Mouse (Mus musculus): ENCODE data around the gene Myl3. TPM values are rescaled to one million over a fixed set of nuclear protein-coding genes. Genes with fewer than 3 reads are reported as not detected.

Myl3 gene
- polyA plus RNA-seq, 1 experiment from 2014 or later, result 2.8 TPM

- Histone ChIP-seq H3K4me2 (peak overlapping the region; percentile 72; the same call in 1 of the 2 replicates), H3K4me3 (replicated peaks) (no peak overlapping the region), H3K36me3 (replicated peaks) (no peaks in the 10 kb centered on the region), H3K9me3 (replicated peaks) (no peaks in the 10 kb centered on the region), H3K4me1 (replicated peaks) (peaks cover 22% of the 10 kb centered on the region), H3K27ac (replicated peaks) (no peak overlapping the region), H3K27me3 (peaks cover 85% of the 10 kb centered on the region), H3K9ac (no peak overlapping the region)
- ATAC-seq (ENCODE audit: insufficient read depth), result no peak
- 65% methylated on average over 4 of the region's 4 CpGs for WGBS (ENCODE audit: insufficient replicate concordance)
Measured at GRCm38 (mm10) chr9:110731859-110732258, 9.8 kb upstream of the Myl3 start.

- Histone ChIP-seq H3K36me3 (replicated peaks) (no peaks in the 10 kb centered on the region), H3K4me2 (peak overlapping the region; percentile 72), H3K9me3 (replicated peaks) (no peaks in the 10 kb centered on the region), H3K4me1 (replicated peaks) (peaks cover 22% of the 10 kb centered on the region), H3K9ac (0 out of 2 replicates have a peak overlapping the region, but pooled peaks have one; percentile 12), H3K4me3 (replicated peaks) (peak overlapping the region; percentile 45), H3K27ac (replicated peaks) (peak overlapping the region; percentile 41; the same call in 1 of the 2 replicates), H3K27me3 (peaks cover 78% of the 10 kb centered on the region)
- peak; percentile 74 for ATAC-seq (ENCODE audit: insufficient read depth)
- under 1% methylated on average over 26 of the region's 26 CpGs for WGBS (ENCODE audit: insufficient replicate concordance)
Measured at GRCm38 (mm10) chr9:110732623-110733022, 9.0 kb upstream of the Myl3 start.

GRCm38 (mm10) chr9:110733102-110733501 lies 8.6 kb upstream of the Myl3 start:
- Histone ChIP-seq H3K9me3 (replicated peaks) (no peaks in the 10 kb centered on the region), H3K4me3 (replicated peaks) (peak overlapping the region; percentile 45), H3K4me1 (replicated peaks) (peaks cover 22% of the 10 kb centered on the region), H3K27ac (replicated peaks) (peak overlapping the region; percentile 41; the same call in 1 of the 2 replicates), H3K9ac (peak overlapping the region; percentile 12; the same call in 1 of the 2 replicates), H3K27me3 (peaks cover 73% of the 10 kb centered on the region), H3K36me3 (replicated peaks) (no peaks in the 10 kb centered on the region), H3K4me2 (peak overlapping the region; percentile 72)
- no peak for ATAC-seq (ENCODE audit: insufficient read depth)
- 6% methylated on average over 8 of the region's 8 CpGs for WGBS (ENCODE audit: insufficient replicate concordance)

DNA sequence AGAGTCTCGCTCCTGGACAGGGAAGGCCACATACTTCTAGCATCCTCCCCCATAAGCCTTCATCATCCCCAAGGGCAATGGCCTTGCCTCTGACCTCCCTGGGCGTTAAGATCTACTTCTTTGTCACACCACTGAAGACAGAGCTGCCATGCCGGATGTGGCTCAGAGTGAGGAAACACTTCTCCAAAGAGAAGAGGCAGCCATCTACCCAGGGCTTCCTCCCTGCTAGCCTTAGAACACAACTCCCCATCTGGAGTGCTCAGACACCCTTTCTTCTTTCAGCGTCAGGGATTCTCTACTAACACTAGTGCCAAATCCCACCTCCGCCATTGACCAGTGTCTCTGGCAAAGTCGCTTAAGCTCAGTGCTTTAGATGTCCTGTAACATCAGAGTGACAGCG lies 7.5 kb upstream of the Myl3 start:
- Histone ChIP-seq H3K4me3 (replicated peaks) (no peak overlapping the region), H3K27ac (replicated peaks) (no peak overlapping the region), H3K9me3 (replicated peaks) (no peaks in the 10 kb centered on the region), H3K36me3 (replicated peaks) (no peaks in the 10 kb centered on the region), H3K4me1 (replicated peaks) (peaks cover 22% of the 10 kb centered on the region), H3K27me3 (peaks cover 66% of the 10 kb centered on the region), H3K4me2 (no peak overlapping the region), H3K9ac (no peak overlapping the region)
- WGBS (ENCODE audit: insufficient replicate concordance), result 49% methylated on average over 7 of the region's 7 CpGs
- ATAC-seq (ENCODE audit: insufficient read depth), result no peak

DNA sequence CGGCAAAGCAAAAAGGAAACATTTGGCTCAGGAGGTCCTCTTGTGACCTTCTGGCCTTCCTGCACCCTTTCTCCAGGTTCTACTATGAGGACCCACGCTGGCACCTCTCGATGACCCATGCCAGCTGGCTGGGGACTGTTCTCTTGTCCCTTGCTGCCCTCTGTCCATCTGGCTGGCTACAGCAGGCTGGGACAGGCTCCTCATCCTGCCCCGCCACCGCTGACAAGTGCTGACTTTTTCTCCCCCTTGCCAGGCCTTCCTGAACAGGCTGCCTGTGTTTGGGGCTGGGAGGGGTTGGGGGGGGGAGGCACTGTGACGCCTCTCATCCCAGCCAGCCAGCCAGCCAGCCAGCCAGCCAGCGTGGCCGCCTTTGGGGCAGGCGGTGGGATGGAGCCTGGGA lies 5.3 kb upstream of the Myl3 start:
- no peak overlapping the region for H3K27ac ChIP-seq (replicated peaks)
- no peak overlapping the region for H3K4me2 ChIP-seq
- H3K27me3 ChIP-seq, result peaks cover 67% of the 10 kb centered on the region
- no peak overlapping the region for H3K4me3 ChIP-seq (replicated peaks)
- no peak for ATAC-seq (ENCODE audit: insufficient read depth)
- no peaks in the 10 kb centered on the region for H3K9me3 ChIP-seq (replicated peaks)
- H3K9ac ChIP-seq, result no peak overlapping the region
- H3K4me1 ChIP-seq (replicated peaks), result peaks cover 22% of the 10 kb centered on the region
- H3K36me3 ChIP-seq (replicated peaks), result no peaks in the 10 kb centered on the region
- 56% methylated on average over 9 of the region's 9 CpGs for WGBS (ENCODE audit: insufficient replicate concordance)

DNA sequence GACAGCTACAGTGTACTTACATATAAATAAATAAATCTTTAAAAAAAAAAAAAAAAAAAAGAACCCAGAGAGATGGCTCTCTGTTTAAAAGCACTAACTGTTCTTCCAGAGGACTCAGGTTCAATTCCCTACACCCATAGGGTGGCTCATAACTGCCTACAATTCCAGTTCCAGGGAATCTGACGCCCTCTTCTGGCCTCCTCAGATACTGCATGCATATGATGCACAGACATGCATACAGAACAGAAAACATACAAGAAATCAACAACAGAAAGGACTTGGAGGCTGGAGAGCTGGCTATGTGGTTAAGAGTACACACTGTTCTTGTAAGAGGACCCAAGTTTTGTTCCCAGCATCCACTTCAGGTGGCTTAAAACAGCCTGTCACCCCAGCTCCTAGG lies 3.6 kb upstream of the Myl3 start:
- Histone ChIP-seq H3K9me3 (replicated peaks) (no peaks in the 10 kb centered on the region), H3K9ac (no peak overlapping the region), H3K27me3 (peaks cover 77% of the 10 kb centered on the region), H3K27ac (replicated peaks) (no peak overlapping the region), H3K36me3 (replicated peaks) (no peaks in the 10 kb centered on the region), H3K4me2 (no peak overlapping the region), H3K4me3 (replicated peaks) (no peak overlapping the region), H3K4me1 (replicated peaks) (peaks cover 10% of the 10 kb centered on the region)
- no peak for ATAC-seq (ENCODE audit: insufficient read depth)
- 14% methylated on average over 1 of the region's 1 CpGs for WGBS (ENCODE audit: insufficient replicate concordance)

- Histone ChIP-seq H3K4me1 (replicated peaks) (peaks cover 8% of the 10 kb centered on the region), H3K9ac (no peak overlapping the region), H3K27me3 (peaks cover 77% of the 10 kb centered on the region), H3K36me3 (replicated peaks) (no peaks in the 10 kb centered on the region), H3K4me3 (replicated peaks) (no peak overlapping the region), H3K4me2 (no peak overlapping the region), H3K9me3 (replicated peaks) (no peaks in the 10 kb centered on the region), H3K27ac (replicated peaks) (no peak overlapping the region)
- no peak for ATAC-seq (ENCODE audit: insufficient read depth)
- 58% methylated on average over 7 of the region's 7 CpGs for WGBS (ENCODE audit: insufficient replicate concordance)
Measured at GRCm38 (mm10) chr9:110739961-110740360, 1.7 kb upstream of the Myl3 start.

DNA sequence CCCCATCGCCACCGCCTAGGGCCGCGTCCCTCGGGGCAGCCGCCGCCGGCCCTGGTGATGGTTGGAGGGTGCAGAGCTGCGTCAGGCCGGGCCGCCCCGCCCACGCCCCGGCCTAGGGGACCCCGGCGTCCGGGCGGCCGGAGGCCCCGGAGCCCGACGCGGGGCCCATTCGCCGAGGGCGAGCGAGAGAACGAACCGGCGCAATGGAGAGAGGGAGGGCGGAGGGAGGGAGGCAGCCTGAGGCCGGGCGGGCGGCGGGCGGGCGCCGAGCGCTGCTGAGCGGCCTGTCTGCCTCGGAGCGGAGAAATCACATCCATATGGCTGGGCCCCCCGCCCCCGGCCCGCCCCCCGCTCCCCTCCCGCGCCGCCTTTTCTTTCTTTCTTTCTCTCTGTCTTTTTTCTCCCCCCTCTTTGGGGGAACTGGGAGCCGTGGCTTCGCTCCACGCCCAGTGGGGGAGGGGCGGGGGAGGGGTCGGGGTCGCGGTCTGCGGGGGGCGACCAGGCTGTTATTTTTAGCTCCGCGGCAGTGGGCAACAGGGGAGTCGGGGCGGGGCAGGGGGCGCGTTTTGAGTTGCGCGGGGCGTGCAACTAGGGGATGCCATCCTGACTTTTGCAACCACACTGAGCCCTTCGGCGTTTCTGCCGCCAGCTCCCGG lies 762 bp downstream of the Myl3 start:
- Histone ChIP-seq H3K36me3 (replicated peaks) (no peaks in the 10 kb centered on the region), H3K4me2 (peak overlapping the region; percentile 68), H3K4me3 (replicated peaks) (peak overlapping the region; percentile 52), H3K27me3 (peaks cover 80% of the 10 kb centered on the region), H3K4me1 (replicated peaks) (peaks cover 8% of the 10 kb centered on the region), H3K9ac (0 out of 2 replicates have a peak overlapping the region, but pooled peaks have one; percentile 8), H3K27ac (replicated peaks) (no peak overlapping the region), H3K9me3 (replicated peaks) (no peaks in the 10 kb centered on the region)
- under 1% methylated on average over 66 of the region's 71 CpGs for WGBS (ENCODE audit: insufficient replicate concordance)
- no peak for ATAC-seq (ENCODE audit: insufficient read depth)

DNA sequence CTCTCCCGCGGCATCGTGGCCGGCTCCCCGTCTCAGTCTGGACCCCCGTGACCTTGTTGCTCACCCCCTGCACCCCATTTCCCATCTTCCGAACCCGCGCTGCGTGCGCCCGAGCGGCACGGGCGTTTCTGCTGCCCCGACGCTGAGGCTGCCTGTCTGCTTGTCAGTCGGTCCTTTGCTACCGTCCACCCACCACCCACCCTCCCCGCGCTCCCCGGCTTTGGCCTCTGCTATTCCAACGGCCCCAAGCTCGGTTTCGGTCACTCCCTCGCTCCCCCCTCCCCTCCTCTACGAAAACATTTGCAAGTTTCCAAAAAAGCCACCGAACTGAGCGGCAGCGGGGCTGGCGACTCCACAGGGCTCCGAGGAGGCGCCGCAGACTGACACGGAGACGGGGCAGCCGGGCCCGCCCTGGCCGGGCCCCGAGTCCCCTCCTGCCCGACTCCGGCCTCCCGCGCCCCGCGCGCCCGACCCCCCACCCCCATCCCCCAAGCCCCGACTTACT lies 1.3 kb downstream of the Myl3 start:
- no peak overlapping the region for H3K27ac ChIP-seq (replicated peaks)

DNA sequence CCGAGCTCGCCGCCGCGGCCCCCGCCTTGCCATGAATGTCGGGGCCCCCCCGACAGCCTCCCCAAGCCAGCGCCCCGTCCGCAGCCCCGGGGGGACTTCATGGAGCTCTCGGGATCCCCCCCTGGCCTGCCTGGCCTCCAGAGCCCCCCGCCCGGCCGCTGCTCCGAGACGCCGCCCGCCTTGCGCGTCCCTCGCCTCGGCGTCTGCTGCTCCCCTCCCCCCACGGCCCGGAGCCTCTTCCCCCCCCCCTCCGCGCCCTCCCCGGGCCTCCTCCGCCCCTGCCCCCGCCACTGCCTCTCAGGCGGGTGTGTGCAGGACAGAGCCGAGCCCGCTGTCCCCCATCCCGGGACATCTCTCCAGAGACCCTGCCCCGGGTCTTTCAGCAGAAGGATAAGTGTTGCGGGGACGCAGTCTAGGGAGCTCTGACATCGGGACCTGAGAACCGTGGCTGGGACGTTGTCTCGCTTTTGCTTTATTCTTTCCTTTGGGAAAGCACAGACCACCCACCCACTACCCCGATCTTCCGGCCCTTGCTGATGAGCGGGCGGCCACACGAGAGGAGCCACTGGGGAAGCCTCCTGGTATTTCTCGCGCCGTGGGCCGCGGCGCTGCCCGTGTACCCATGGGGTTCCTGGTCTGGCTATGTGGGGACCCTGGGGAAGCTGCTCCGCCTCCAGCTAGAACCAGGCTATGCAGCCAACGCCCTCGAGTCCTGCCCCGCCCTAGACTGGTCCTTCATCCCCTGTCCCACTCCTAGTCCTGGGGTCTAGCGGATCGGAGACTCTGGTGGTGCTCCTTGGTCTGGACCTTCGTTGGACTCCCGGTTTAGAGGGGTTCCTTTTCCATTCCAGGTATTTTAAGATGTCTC lies 2.0 kb downstream of the Myl3 start:
- H3K9ac ChIP-seq, result no peak overlapping the region
- H3K4me3 ChIP-seq (replicated peaks), result peak overlapping the region; percentile 52
- peak overlapping the region; percentile 68 for H3K4me2 ChIP-seq
- 4% methylated on average over 60 of the region's 63 CpGs for WGBS (ENCODE audit: insufficient replicate concordance)
- peaks cover 80% of the 10 kb centered on the region for H3K27me3 ChIP-seq
- no peaks in the 10 kb centered on the region for H3K36me3 ChIP-seq (replicated peaks)
- H3K9me3 ChIP-seq (replicated peaks), result no peaks in the 10 kb centered on the region
- ATAC-seq (ENCODE audit: insufficient read depth), result no peak
- H3K4me1 ChIP-seq (replicated peaks), result peaks cover 8% of the 10 kb centered on the region
- no peak overlapping the region for H3K27ac ChIP-seq (replicated peaks)

More for the DNA sequence above, 1.3 kb downstream of the Myl3 start:
- Histone ChIP-seq H3K9ac (0 out of 2 replicates have a peak overlapping the region, but pooled peaks have one; percentile 8), H3K4me3 (replicated peaks) (peak overlapping the region; percentile 52), H3K9me3 (replicated peaks) (no peaks in the 10 kb centered on the region), H3K4me2 (peak overlapping the region; percentile 68), H3K36me3 (replicated peaks) (no peaks in the 10 kb centered on the region), H3K27me3 (peaks cover 80% of the 10 kb centered on the region), H3K4me1 (replicated peaks) (peaks cover 8% of the 10 kb centered on the region)
- no peak for ATAC-seq (ENCODE audit: insufficient read depth)
- WGBS (ENCODE audit: insufficient replicate concordance), result under 1% methylated on average over 49 of the region's 49 CpGs

- Histone ChIP-seq H3K9ac (no peak overlapping the region), H3K4me1 (replicated peaks) (peaks cover 10% of the 10 kb centered on the region), H3K27ac (replicated peaks) (no peak overlapping the region), H3K9me3 (replicated peaks) (no peaks in the 10 kb centered on the region), H3K36me3 (replicated peaks) (no peaks in the 10 kb centered on the region), H3K4me2 (no peak overlapping the region), H3K4me3 (replicated peaks) (no peak overlapping the region), H3K27me3 (peaks cover 69% of the 10 kb centered on the region)
- peak; percentile 36; the same call in 1 of the 2 replicates for ATAC-seq (ENCODE audit: insufficient read depth)
- 38% methylated on average over 5 of the region's 5 CpGs for WGBS (ENCODE audit: insufficient replicate concordance)
Measured at GRCm38 (mm10) chr9:110745752-110746151, 4.1 kb downstream of the Myl3 start.

Data from liver, embryonic 15.5 days (tissue).